Mouse (Mus musculus) midbrain, embryonic 13.5 days (tissue): Measurements from ENCODE around the gene Pex3. TPM values are rescaled to one million over a fixed set of nuclear protein-coding genes. Genes with fewer than 3 reads are reported as not detected.

Source experiments
- ATAC-seq: fragments of 200-750 bp; cut with Nextera tagmentation; 2 replicates; pipeline ENCODE4 v1.8.0; 2017; ENCODE audit warnings: mild to moderate bottlenecking, moderate TSS enrichment, moderate library complexity
- H3K27ac ChIP-seq: fragments of 300-500 bp; sonication (generic); 2 replicates; pipeline ENCODE4 v1.5.1; 2015; ENCODE audit warnings: inconsistent platforms, mild to moderate bottlenecking, moderate library complexity
- H3K27me3 ChIP-seq: fragments of 300-500 bp; sonication (generic); 2 replicates; pipeline ENCODE4 v1.6.1; 2015; ENCODE audit warnings: mild to moderate bottlenecking, inconsistent platforms
- H3K36me3 ChIP-seq: fragments of 300-500 bp; sonication (generic); 2 replicates; pipeline ENCODE4 v1.6.1; 2015; ENCODE audit warnings: mild to moderate bottlenecking, inconsistent platforms
- H3K4me1 ChIP-seq: fragments of 300-500 bp; sonication (generic); replicated peaks from 2 replicates; pipeline ENCODE4 v1.6.1; 2015; ENCODE audit warnings: inconsistent platforms
- H3K4me2 ChIP-seq: fragments of 300-500 bp; sonication (generic); replicated peaks from 2 replicates; pipeline ENCODE4 v1.6.1; 2015; ENCODE audit warnings: moderate library complexity, mild to moderate bottlenecking, inconsistent platforms
- H3K4me3 ChIP-seq: fragments of 300-500 bp; sonication (generic); replicated peaks from 2 replicates; pipeline ENCODE4 v1.5.1; 2015; ENCODE audit warnings: mild to moderate bottlenecking, inconsistent platforms
- H3K9ac ChIP-seq: fragments of 300-500 bp; sonication (generic); replicated peaks from 2 replicates; pipeline ENCODE4 v1.6.1; 2015; ENCODE audit warnings: mild to moderate bottlenecking, inconsistent platforms
- H3K9me3 ChIP-seq: fragments of 300-500 bp; sonication (generic); 2 replicates; pipeline ENCODE4 v1.6.1; 2016; ENCODE audit warnings: mild to moderate bottlenecking, inconsistent platforms
- WGBS: fragments of 180-500 bp; shearing (Covaris S2); methylation state at CpG from one replicate; pipeline ENCODE4 v1.1.7; 2015; 5-methylcytosine and 5-hydroxymethylcytosine counted together
- polyA plus RNA-seq: library from polyadenylated mRNA; unstranded; fragments of >200 nt; fragmentation: Nextera tagmentation; extraction: Ambion mirVana; gene quantifications from 2 replicates; pipeline ENCODE4 v1.2.1, GENCODE M21; 2015

Pex3 gene
- polyA plus RNA-seq, 1 experiment from 2014 or later: 23.3 TPM

DNA sequence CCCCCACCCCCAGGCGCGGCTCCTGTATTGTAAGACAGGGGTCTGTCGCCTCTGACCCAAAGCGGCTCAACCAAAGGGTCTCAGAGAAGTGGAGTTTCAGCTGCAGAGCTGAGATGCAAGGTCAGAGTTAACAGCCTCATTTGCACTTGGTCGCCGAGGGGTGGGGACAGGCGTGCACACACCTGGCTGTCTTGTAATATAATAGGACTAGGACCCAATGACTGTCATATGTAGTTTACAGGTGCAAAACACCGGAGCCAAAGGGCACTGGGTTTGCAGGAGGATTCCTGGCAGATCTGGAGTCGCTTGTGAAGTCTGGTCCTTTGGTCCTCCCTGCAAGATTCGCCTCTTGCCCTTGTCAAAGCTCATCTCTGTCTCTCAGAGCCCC lies 78.4 kb downstream of the Pex3 start:
- 7% methylated on average over 10 of the region's 10 CpGs for WGBS
- Histone ChIP-seq H3K27me3 (peaks cover 57% of the 10 kb centered on the region), H3K9ac (peak overlapping the region; percentile 77), H3K4me1 (peaks cover 12% of the 10 kb centered on the region), H3K4me2 (peak overlapping the region; percentile 100), H3K9me3 (no peaks in the 10 kb centered on the region), H3K27ac (no peak overlapping the region), H3K4me3 (peak overlapping the region; percentile 75), H3K36me3 (no peaks in the 10 kb centered on the region)
- no peak; the same call in 1 of the 2 replicates for ATAC-seq

Other genes starting within 250 kb of the Pex3 start
- gene Phactr2, start 78.7 kb downstream of the Pex3 start, polyA plus RNA-seq: 5.1 and 6.4 TPM in 2 replicates
- gene Fuca2, start 53.6 kb downstream of the Pex3 start, polyA plus RNA-seq: 22.0 TPM in 2 replicates
- gene Adat2, start 248 bp downstream of the Pex3 start, polyA plus RNA-seq: 2.4 and 2.6 TPM in 2 replicates